ENCODE assay signal across 23 mouse cellular contexts in the genomic region with DNA sequence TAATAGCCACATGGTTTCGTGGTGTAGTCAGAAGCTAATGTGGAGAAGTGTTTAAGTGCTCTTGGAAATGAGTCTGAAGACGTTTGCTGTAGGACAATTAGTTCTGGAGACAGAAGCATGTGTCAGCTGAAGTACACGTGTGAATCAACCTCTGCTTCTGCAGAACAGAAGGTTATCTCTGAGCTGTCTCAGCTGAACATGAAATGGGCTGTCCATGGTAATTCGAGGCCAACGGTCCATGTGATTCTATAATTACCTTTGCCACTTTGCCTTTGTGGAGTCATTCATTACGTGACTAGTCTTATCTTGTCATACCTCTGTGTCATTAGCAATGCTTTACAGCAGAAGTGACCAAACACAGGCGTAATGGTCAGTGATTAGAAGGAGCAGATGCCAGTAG.
DNase-seq lines count a peak whose midpoint lies in the region; ATAC-seq and TF ChIP-seq lines count a peak whose summit lies in the region.
"Had no signal": no experiment of that assay in that cellular context is flagged by ENCODE, and none has a peak within 500 bp of the region (broad histone marks: within the 10 kb centered on the region; RNA-seq: fewer than 3 reads in every experiment).

No protein-coding gene starts in this region.

- no peak overlapping the region for H3K4me2 ChIP-seq in intestine, postnatal 0 days (replicated peaks; ENCODE audit: low read depth)
- no peak overlapping the region for H3K4me2 ChIP-seq in intestine, embryonic 16.5 days (ENCODE audit: low read depth, low read length)
- H3K4me2 ChIP-seq: embryonic facial prominence, embryonic 12.5 days; heart, embryonic 15.5 days had no signal

- no peak overlapping the region for H3K4me3 ChIP-seq in intestine, postnatal 0 days (ENCODE audit: low read depth, low read length)
- no peak overlapping the region for H3K4me3 ChIP-seq in intestine, embryonic 16.5 days (ENCODE audit: low read length)
- H3K4me3 ChIP-seq: embryonic facial prominence, embryonic 12.5 days; heart, embryonic 10.5 days; heart, embryonic 15.5 days; hindbrain, embryonic 10.5 days had no signal

- no peak for TF ChIP-seq CTCF in intestine, postnatal 0 days (IDR thresholded peaks at IDR 0.05; ENCODE audit: low read depth)

- H3K4me1 ChIP-seq in intestine, postnatal 0 days (replicated peaks; ENCODE audit: control insufficient read depth, insufficient read depth, low read length) = no peaks in the 10 kb centered on the region
- H3K4me1 ChIP-seq in intestine, embryonic 16.5 days (ENCODE audit: control insufficient read depth, insufficient read depth, low read length) = no peaks in the 10 kb centered on the region
- H3K4me1 ChIP-seq: embryonic facial prominence, embryonic 12.5 days; hindbrain, embryonic 10.5 days had no signal

- H3K27ac ChIP-seq in intestine, postnatal 0 days (ENCODE audit: low read depth, low read length) = no peak overlapping the region
- no peak overlapping the region for H3K27ac ChIP-seq in intestine, embryonic 16.5 days (ENCODE audit: low read length)
- H3K27ac ChIP-seq: embryonic facial prominence, embryonic 12.5 days; heart, embryonic 10.5 days; heart, embryonic 15.5 days; hindbrain, embryonic 10.5 days had no signal

- H3K9ac ChIP-seq in intestine, postnatal 0 days (ENCODE audit: low read depth, low read length) = no peak overlapping the region
- no peak overlapping the region for H3K9ac ChIP-seq in intestine, embryonic 16.5 days (ENCODE audit: low read depth, low read length)
- H3K9ac ChIP-seq: embryonic facial prominence, embryonic 12.5 days; forebrain, postnatal 0 days; heart, embryonic 15.5 days had no signal

- no peaks in the 10 kb centered on the region for H3K36me3 ChIP-seq in intestine, postnatal 0 days (ENCODE audit: control insufficient read depth, insufficient read depth)
- H3K36me3 ChIP-seq in intestine, embryonic 16.5 days (ENCODE audit: control insufficient read depth, insufficient read depth, low read length) = no peaks in the 10 kb centered on the region
- H3K36me3 ChIP-seq: embryonic facial prominence, embryonic 12.5 days; G1E; heart, embryonic 10.5 days; heart, embryonic 15.5 days; hindbrain, embryonic 10.5 days had no signal

- DNase-seq in embryo, embryonic 10 days (ENCODE audit: low spot score) = peak; percentile 17
- no peak for DNase-seq in embryo, embryonic 11 days
- DNase-seq in heart, adult 8-10 months (ENCODE audit: low spot score) = peak; percentile 14
- DNase-seq in heart, postnatal 4 days = no peak
- no peak for DNase-seq in adrenal gland, adult 18-20 months (ENCODE audit: low spot score in 2 of 2)
- DNase-seq: adrenal gland, postnatal 14 days; B cell, adult 2 months; cerebellum, adult 11-12 months; cerebellum, adult 9-10 months; cerebellum, postnatal 25 days; forebrain, postnatal 0 days; gastrocnemius, postnatal 25 days; kidney, adult 18-20 months had no signal

- H3K9me3 ChIP-seq in intestine, postnatal 0 days (ENCODE audit: control insufficient read depth) = no peaks in the 10 kb centered on the region
- H3K9me3 ChIP-seq in intestine, embryonic 16.5 days (ENCODE audit: control insufficient read depth, low read length) = no peaks in the 10 kb centered on the region
- H3K9me3 ChIP-seq: embryonic facial prominence, embryonic 12.5 days; G1E; heart, embryonic 10.5 days; heart, embryonic 15.5 days; hindbrain, embryonic 10.5 days had no signal

- H3K27me3 ChIP-seq in intestine, postnatal 0 days (replicated peaks; ENCODE audit: control insufficient read depth, insufficient read depth, low read length) = no peaks in the 10 kb centered on the region
- no peaks in the 10 kb centered on the region for H3K27me3 ChIP-seq in intestine, embryonic 16.5 days (replicated peaks; ENCODE audit: control insufficient read depth, insufficient read depth, low read length)
- H3K27me3 ChIP-seq: embryonic facial prominence, embryonic 12.5 days; heart, embryonic 15.5 days had no signal

- ATAC-seq in intestine, postnatal 0 days = peak; percentile 75
- ATAC-seq in intestine, embryonic 16.5 days = no peak
- ATAC-seq: CD4-positive, CD25-positive, alpha-beta regulatory T cell, adult 4 months; forebrain, postnatal 0 days; hindbrain, embryonic 16.5 days; inflammation-experienced regulatory T-cells, adult 6 months had no signal

- WGBS in intestine, postnatal 0 days = 21% methylated on average over 7 of the region's 7 CpGs
- 29% methylated on average over 7 of the region's 7 CpGs for WGBS in intestine, embryonic 16.5 days

Comparison
In these comparisons a context has a peak if more than half of its experiments do, and no peak if none do; other contexts are left out.
1. DNase-seq: peak in embryo, embryonic 10 days (single experiment) and heart, adult 8-10 months (single experiment); none in embryo, embryonic 11 days (single experiment), heart, postnatal 4 days (single experiment) and adrenal gland, adult 18-20 months (0 of 2).